Mouse (Mus musculus) testis, adult 2 months (tissue): ENCODE results near the gene 1190002N15Rik. TPM values are rescaled to one million over a fixed set of nuclear protein-coding genes. Genes with fewer than 3 reads are reported as not detected.
A peak's percentile ranks its signal among the peaks of the same experiment; 100 is the strongest.

Experiments used
- H3K27ac ChIP-seq: fragments of 200-500 bp; 2 replicates; pipeline ENCODE4 v1.5.1; 2012; ENCODE audit warnings: low read depth, low read length; ENCODE audit not compliant: control insufficient read depth, insufficient read depth
- H3K27me3 ChIP-seq: fragments of 200-500 bp; 2 replicates; pipeline ENCODE4 v1.6.1; 2012; ENCODE audit warnings: mild to moderate bottlenecking, low read length, moderate library complexity; ENCODE audit not compliant: control insufficient read depth, insufficient read depth
- H3K36me3 ChIP-seq: fragments of 200-500 bp; 2 replicates; pipeline ENCODE4 v1.6.1; 2012; ENCODE audit warnings: mild to moderate bottlenecking, low read length; ENCODE audit not compliant: control insufficient read depth, insufficient read depth
- H3K4me1 ChIP-seq: fragments of 200-500 bp; 2 replicates; pipeline ENCODE4 v1.6.1; 2012; ENCODE audit warnings: low read length; ENCODE audit not compliant: control insufficient read depth, insufficient read depth
- H3K4me3 ChIP-seq: fragments of 200-500 bp; 2 replicates; pipeline ENCODE4 v1.5.1; 2012; ENCODE audit warnings: low read depth, mild to moderate bottlenecking, low read length, moderate library complexity, mixed read lengths; ENCODE audit not compliant: control insufficient read depth
- CTCF ChIP-seq: fragments of 200-500 bp; IDR thresholded peaks from 2 replicates; pipeline ENCODE4 v1.5.1; 2012; ENCODE audit warnings: low read depth, mild to moderate bottlenecking, inconsistent platforms, low read length, moderate library complexity; ENCODE audit not compliant: control insufficient read depth, insufficient read depth, insufficient replicate concordance
- POLR2A ChIP-seq: fragments of 200-500 bp; IDR thresholded peaks from 2 replicates; pipeline ENCODE4 v1.6.1; 2012; ENCODE audit warnings: low read depth, mild to moderate bottlenecking, inconsistent platforms, low read length, moderate library complexity; ENCODE audit not compliant: control insufficient read depth
- polyA plus RNA-seq: library from polyadenylated mRNA; depleted of rRNA; stranded (reverse); fragments of >200 nt; gene quantifications from 2 replicates; pipeline ENCODE4 v1.2.3, GENCODE M21; 2012; rRNA removed

The 1190002N15Rik gene
- polyA plus RNA-seq = 1.1 and 1.4 TPM in 2 replicates

- Histone ChIP-seq H3K27ac (peak within 1 kb of the TSS; percentile 91), H3K4me3 (peak within 1 kb of the TSS; percentile 98), H3K4me1 (peaks cover 10% of the 10 kb centered on the region), H3K36me3 (no peaks in the 10 kb centered on the region), H3K27me3 (no peaks in the 10 kb centered on the region)
- TF ChIP-seq POLR2A (peak; percentile 54), CTCF (no peak)
Measured at GRCm38 (mm10) chr9:94537970-94538822, at the start of gene 1190002N15Rik. 1190002N15Rik (minus strand) TSS chr9:94538081.

- no peaks in the 10 kb centered on the region for H3K27me3 ChIP-seq
- H3K27ac ChIP-seq = no peak overlapping the region
- no peaks in the 10 kb centered on the region for H3K4me1 ChIP-seq
- H3K36me3 ChIP-seq = no peaks in the 10 kb centered on the region
- H3K4me3 ChIP-seq = no peak overlapping the region
- TF ChIP-seq POLR2A (no peak), CTCF (no peak)
Measured at GRCm38 (mm10) chr9:94582309-94582708, 44.4 kb upstream of the 1190002N15Rik start.

- Histone ChIP-seq H3K36me3 (no peaks in the 10 kb centered on the region), H3K4me1 (no peaks in the 10 kb centered on the region), H3K27me3 (no peaks in the 10 kb centered on the region), H3K27ac (no peak overlapping the region), H3K4me3 (no peak overlapping the region)
- TF ChIP-seq CTCF = no peak
- TF ChIP-seq POLR2A = no peak
Measured at GRCm38 (mm10) chr9:94581661-94582060, 43.8 kb upstream of the 1190002N15Rik start.

GRCm38 (mm10) chr9:94580071-94580737, 42.3 kb upstream of the 1190002N15Rik start:
- Histone ChIP-seq H3K27ac (no peak overlapping the region), H3K4me3 (no peak overlapping the region), H3K36me3 (no peaks in the 10 kb centered on the region), H3K27me3 (no peaks in the 10 kb centered on the region), H3K4me1 (no peaks in the 10 kb centered on the region)
- TF ChIP-seq CTCF = no peak
- no peak for TF ChIP-seq POLR2A

GRCm38 (mm10) chr9:94571802-94572201, 33.9 kb upstream of the 1190002N15Rik start:
- Histone ChIP-seq H3K27me3 (no peaks in the 10 kb centered on the region), H3K4me1 (no peaks in the 10 kb centered on the region), H3K27ac (no peak overlapping the region), H3K4me3 (no peak overlapping the region), H3K36me3 (no peaks in the 10 kb centered on the region)
- TF ChIP-seq CTCF (no peak), POLR2A (no peak)

- no peaks in the 10 kb centered on the region for H3K4me1 ChIP-seq
- no peak for TF ChIP-seq CTCF
- H3K27me3 ChIP-seq = no peaks in the 10 kb centered on the region
- no peak overlapping the region for H3K4me3 ChIP-seq
- H3K36me3 ChIP-seq = no peaks in the 10 kb centered on the region
- no peak overlapping the region for H3K27ac ChIP-seq
Measured at GRCm38 (mm10) chr9:94568386-94568785, 30.5 kb upstream of the 1190002N15Rik start.

- no peak overlapping the region for H3K27ac ChIP-seq
- no peak overlapping the region for H3K4me3 ChIP-seq
- no peaks in the 10 kb centered on the region for H3K36me3 ChIP-seq
- no peak for TF ChIP-seq CTCF
- no peak for TF ChIP-seq POLR2A
- no peaks in the 10 kb centered on the region for H3K4me1 ChIP-seq
- H3K27me3 ChIP-seq = no peaks in the 10 kb centered on the region
Measured at GRCm38 (mm10) chr9:94567722-94568314, 29.9 kb upstream of the 1190002N15Rik start.
